Mouse (Mus musculus): ENCODE data around the gene Otogl. TPM values are rescaled to one million over a fixed set of nuclear protein-coding genes. Genes with fewer than 3 reads are reported as not detected.

Otogl gene
- polyA plus RNA-seq, 1 experiment from 2014 or later = 0.08 TPM

GRCm38 (mm10) chr10:107905274-107906034, 6.5 kb downstream of the Otogl start:
- ATAC-seq (ENCODE audit: insufficient number of reproducible peaks, insufficient read depth, low FRiP score, low read depth) = no peak
- no peaks in the 10 kb centered on the region for H3K27me3 ChIP-seq (ENCODE audit: control insufficient read depth, insufficient read depth, low read length)
- no peak overlapping the region for H3K9ac ChIP-seq (ENCODE audit: low read length)
- WGBS = 56% methylated on average over 7 of the region's 7 CpGs
- H3K27ac ChIP-seq (replicated peaks in 1 of 2; ENCODE audit: control insufficient read depth in 1 of 2, insufficient read depth in 1 of 2, low read depth in 2 of 2, low read length in 2 of 2) = peak overlapping the region in 1 of 2 experiments; percentile 62; a peak in 3 of 4 replicates
- H3K36me3 ChIP-seq (ENCODE audit: control insufficient read depth, insufficient read depth, low read length) = no peaks in the 10 kb centered on the region
- no peak overlapping the region for H3K4me2 ChIP-seq (ENCODE audit: low read length)
- no peak overlapping the region for H3K4me3 ChIP-seq (ENCODE audit: control insufficient read depth in 1 of 2, insufficient read depth in 1 of 2, low read depth in 1 of 2, low read length in 2 of 2)
- H3K9me3 ChIP-seq (ENCODE audit: control insufficient read depth, low read length) = peaks cover 6% of the 10 kb centered on the region
- peaks cover 8 to 29% of the 10 kb centered on the region in 2 experiments; a peak in 3 of 4 replicates for H3K4me1 ChIP-seq (ENCODE audit: control insufficient read depth in 2 of 2, insufficient read depth in 2 of 2, low read length in 2 of 2)

- Histone ChIP-seq H3K9ac (ENCODE audit: low read length) (no peak overlapping the region), H3K27ac (replicated peaks in 1 of 2; ENCODE audit: control insufficient read depth in 1 of 2, insufficient read depth in 1 of 2, low read depth in 2 of 2, low read length in 2 of 2) (no peak overlapping the region), H3K9me3 (ENCODE audit: control insufficient read depth, low read length) (no peaks in the 10 kb centered on the region), H3K36me3 (ENCODE audit: control insufficient read depth, insufficient read depth, low read length) (no peaks in the 10 kb centered on the region), H3K4me2 (ENCODE audit: low read length) (peak overlapping the region; percentile 33; the same call in 1 of the 2 replicates), H3K27me3 (ENCODE audit: control insufficient read depth, insufficient read depth, low read length) (no peaks in the 10 kb centered on the region), H3K4me3 (ENCODE audit: control insufficient read depth in 1 of 2, insufficient read depth in 1 of 2, low read depth in 1 of 2, low read length in 2 of 2) (no peak overlapping the region), H3K4me1 (ENCODE audit: control insufficient read depth in 2 of 2, insufficient read depth in 2 of 2, low read length in 2 of 2) (peaks cover 8 to 29% of the 10 kb centered on the region in 2 experiments; a peak in 3 of 4 replicates)
- ATAC-seq (ENCODE audit: insufficient number of reproducible peaks, insufficient read depth, low FRiP score, low read depth) = no peak
- WGBS = 36% methylated on average over 8 of the region's 8 CpGs
Measured at GRCm38 (mm10) chr10:107901958-107902357, 10.0 kb downstream of the Otogl start.

GRCm38 (mm10) chr10:107901204-107901879, 10.6 kb downstream of the Otogl start:
- peaks cover 7 to 23% of the 10 kb centered on the region in 2 experiments; a peak in 3 of 4 replicates for H3K4me1 ChIP-seq (ENCODE audit: control insufficient read depth in 2 of 2, insufficient read depth in 2 of 2, low read length in 2 of 2)
- H3K9ac ChIP-seq (ENCODE audit: low read length) = no peak overlapping the region
- no peaks in the 10 kb centered on the region for H3K27me3 ChIP-seq (ENCODE audit: control insufficient read depth, insufficient read depth, low read length)
- H3K4me2 ChIP-seq (ENCODE audit: low read length) = peak overlapping the region; percentile 33
- no peaks in the 10 kb centered on the region for H3K9me3 ChIP-seq (ENCODE audit: control insufficient read depth, low read length)
- no peak overlapping the region for H3K27ac ChIP-seq (replicated peaks in 1 of 2; ENCODE audit: control insufficient read depth in 1 of 2, insufficient read depth in 1 of 2, low read depth in 2 of 2, low read length in 2 of 2)
- ATAC-seq (ENCODE audit: insufficient number of reproducible peaks, insufficient read depth, low FRiP score, low read depth) = no peak
- no peaks in the 10 kb centered on the region for H3K36me3 ChIP-seq (ENCODE audit: control insufficient read depth, insufficient read depth, low read length)
- 44% methylated on average over 13 of the region's 13 CpGs for WGBS
- H3K4me3 ChIP-seq (ENCODE audit: control insufficient read depth in 1 of 2, insufficient read depth in 1 of 2, low read depth in 1 of 2, low read length in 2 of 2) = no peak overlapping the region

GRCm38 (mm10) chr10:107899946-107900345, 12.0 kb downstream of the Otogl start:
- ATAC-seq (ENCODE audit: insufficient number of reproducible peaks, insufficient read depth, low FRiP score, low read depth) = no peak
- WGBS = 79% methylated on average over 6 of the region's 6 CpGs

GRCm38 (mm10) chr10:107896158-107896557, 15.8 kb downstream of the Otogl start:
- ATAC-seq (ENCODE audit: insufficient number of reproducible peaks, insufficient read depth, low FRiP score, low read depth) = no peak
- H3K36me3 ChIP-seq (ENCODE audit: control insufficient read depth, insufficient read depth, low read length) = no peaks in the 10 kb centered on the region
- no peaks in the 10 kb centered on the region for H3K27me3 ChIP-seq (ENCODE audit: control insufficient read depth, insufficient read depth, low read length)
- H3K27ac ChIP-seq (replicated peaks in 1 of 2; ENCODE audit: control insufficient read depth in 1 of 2, insufficient read depth in 1 of 2, low read depth in 2 of 2, low read length in 2 of 2) = no peak overlapping the region
- H3K4me3 ChIP-seq (ENCODE audit: control insufficient read depth in 1 of 2, insufficient read depth in 1 of 2, low read depth in 1 of 2, low read length in 2 of 2) = no peak overlapping the region
- no peaks in the 10 kb centered on the region for H3K9me3 ChIP-seq (ENCODE audit: control insufficient read depth, low read length)
- WGBS = 84% methylated on average over 4 of the region's 4 CpGs
- peaks cover 0 to 12% of the 10 kb centered on the region in 2 experiments; a peak in 1 of 4 replicates for H3K4me1 ChIP-seq (ENCODE audit: control insufficient read depth in 2 of 2, insufficient read depth in 2 of 2, low read length in 2 of 2)
- no peak overlapping the region for H3K4me2 ChIP-seq (ENCODE audit: low read length)
- H3K9ac ChIP-seq (ENCODE audit: low read length) = no peak overlapping the region

More at GRCm38 (mm10) chr10:107899946-107900345, 12.0 kb downstream of the Otogl start:
- Histone ChIP-seq H3K4me2 (ENCODE audit: low read length) (no peak overlapping the region), H3K9ac (ENCODE audit: low read length) (no peak overlapping the region), H3K27me3 (ENCODE audit: control insufficient read depth, insufficient read depth, low read length) (no peaks in the 10 kb centered on the region), H3K27ac (replicated peaks in 1 of 2; ENCODE audit: control insufficient read depth in 1 of 2, insufficient read depth in 1 of 2, low read depth in 2 of 2, low read length in 2 of 2) (no peak overlapping the region), H3K9me3 (ENCODE audit: control insufficient read depth, low read length) (no peaks in the 10 kb centered on the region), H3K4me3 (ENCODE audit: control insufficient read depth in 1 of 2, insufficient read depth in 1 of 2, low read depth in 1 of 2, low read length in 2 of 2) (no peak overlapping the region), H3K36me3 (ENCODE audit: control insufficient read depth, insufficient read depth, low read length) (no peaks in the 10 kb centered on the region), H3K4me1 (ENCODE audit: control insufficient read depth in 2 of 2, insufficient read depth in 2 of 2, low read length in 2 of 2) (peaks cover 2 to 16% of the 10 kb centered on the region in 2 experiments; a peak in 2 of 4 replicates)

GRCm38 (mm10) chr10:107894663-107895581, 17.0 kb downstream of the Otogl start:
- Histone ChIP-seq H3K4me1 (ENCODE audit: control insufficient read depth in 2 of 2, insufficient read depth in 2 of 2, low read length in 2 of 2) (peaks cover 0 to 10% of the 10 kb centered on the region in 2 experiments; a peak in 1 of 4 replicates), H3K36me3 (ENCODE audit: control insufficient read depth, insufficient read depth, low read length) (no peaks in the 10 kb centered on the region), H3K4me2 (ENCODE audit: low read length) (no peak overlapping the region), H3K9ac (ENCODE audit: low read length) (no peak overlapping the region), H3K27me3 (ENCODE audit: control insufficient read depth, insufficient read depth, low read length) (no peaks in the 10 kb centered on the region), H3K4me3 (ENCODE audit: control insufficient read depth in 1 of 2, insufficient read depth in 1 of 2, low read depth in 1 of 2, low read length in 2 of 2) (no peak overlapping the region), H3K9me3 (ENCODE audit: control insufficient read depth, low read length) (no peaks in the 10 kb centered on the region), H3K27ac (replicated peaks in 1 of 2; ENCODE audit: control insufficient read depth in 1 of 2, insufficient read depth in 1 of 2, low read depth in 2 of 2, low read length in 2 of 2) (no peak overlapping the region)
- WGBS = 36% methylated on average over 8 of the region's 8 CpGs
- ATAC-seq (ENCODE audit: insufficient number of reproducible peaks, insufficient read depth, low FRiP score, low read depth) = no peak

- 84% methylated on average over 9 of the region's 9 CpGs for WGBS
- Histone ChIP-seq H3K9me3 (ENCODE audit: control insufficient read depth, low read length) (no peaks in the 10 kb centered on the region), H3K27ac (replicated peaks in 1 of 2; ENCODE audit: control insufficient read depth in 1 of 2, insufficient read depth in 1 of 2, low read depth in 2 of 2, low read length in 2 of 2) (no peak overlapping the region), H3K4me3 (ENCODE audit: control insufficient read depth in 1 of 2, insufficient read depth in 1 of 2, low read depth in 1 of 2, low read length in 2 of 2) (no peak overlapping the region), H3K27me3 (ENCODE audit: control insufficient read depth, insufficient read depth, low read length) (no peaks in the 10 kb centered on the region), H3K36me3 (ENCODE audit: control insufficient read depth, insufficient read depth, low read length) (no peaks in the 10 kb centered on the region), H3K4me1 (ENCODE audit: control insufficient read depth in 2 of 2, insufficient read depth in 2 of 2, low read length in 2 of 2) (peaks cover 0 to 10% of the 10 kb centered on the region in 2 experiments; a peak in 1 of 4 replicates), H3K4me2 (ENCODE audit: low read length) (no peak overlapping the region), H3K9ac (ENCODE audit: low read length) (no peak overlapping the region)
- ATAC-seq (ENCODE audit: insufficient number of reproducible peaks, insufficient read depth, low FRiP score, low read depth) = no peak
Measured at GRCm38 (mm10) chr10:107890400-107890799, 21.5 kb downstream of the Otogl start.

Measured in heart, embryonic 14.5 days (tissue).